Mouse (Mus musculus) stomach, embryonic 14.5 days (tissue): ENCODE results near the gene St3gal4. TPM values are rescaled to one million over a fixed set of nuclear protein-coding genes. Genes with fewer than 3 reads are reported as not detected.
A peak's percentile ranks its signal among the peaks of the same experiment; 100 is the strongest.

Experiments used
- ATAC-seq: fragments of 200-750 bp; cut with Nextera tagmentation; 2 replicates; pipeline ENCODE4 v1.8.0; 2017; ENCODE audit warnings: low read depth, moderate TSS enrichment; ENCODE audit not compliant: insufficient number of reproducible peaks, insufficient read depth, low FRiP score
- H3K27ac ChIP-seq: fragments of 300-500 bp; sonication (generic); 2 replicates; pipeline ENCODE4 v1.5.1; 2014; ENCODE audit warnings: mild to moderate bottlenecking, low read length, moderate library complexity, mixed read lengths
- H3K27me3 ChIP-seq: fragments of 300-500 bp; sonication (generic); 2 replicates; pipeline ENCODE4 v1.6.1; 2014; ENCODE audit warnings: low read length, control low read depth, mixed read lengths; ENCODE audit not compliant: control insufficient read depth, insufficient read depth
- H3K36me3 ChIP-seq: fragments of 300-500 bp; sonication (generic); 2 replicates; pipeline ENCODE4 v1.6.1; 2014; ENCODE audit warnings: mild to moderate bottlenecking, control low read depth, low read length, moderate library complexity, mixed read lengths; ENCODE audit not compliant: control insufficient read depth, insufficient read depth
- H3K4me1 ChIP-seq: fragments of 300-500 bp; sonication (generic); 2 replicates; pipeline ENCODE4 v1.6.1; 2014; ENCODE audit warnings: low read length, control low read depth, mixed read lengths; ENCODE audit not compliant: control insufficient read depth, insufficient read depth
- H3K4me2 ChIP-seq: fragments of 300-500 bp; sonication (generic); replicated peaks from 2 replicates; pipeline ENCODE4 v1.6.1; 2014; ENCODE audit warnings: low read depth, low read length, control low read depth
- H3K4me3 ChIP-seq: fragments of 300-500 bp; sonication (generic); 2 replicates; pipeline ENCODE4 v1.5.1; 2014; ENCODE audit warnings: low read depth, low read length, control low read depth
- H3K9ac ChIP-seq: fragments of 300-500 bp; sonication (generic); replicated peaks from 2 replicates; pipeline ENCODE4 v1.6.1; 2014; ENCODE audit warnings: low read depth, mild to moderate bottlenecking, control low read depth, low read length, moderate library complexity, mixed read lengths
- H3K9me3 ChIP-seq: fragments of 300-500 bp; sonication (generic); 2 replicates; pipeline ENCODE4 v1.6.1; 2016; ENCODE audit warnings: low read depth, low read length, control low read depth; ENCODE audit not compliant: control insufficient read depth
- WGBS: fragments of 180-500 bp; shearing (Covaris S2); extraction: QIAGEN DNeasy Blood & Tissue Kit; methylation state at CpG from one replicate; pipeline ENCODE4 v1.1.7; 2014; 5-methylcytosine and 5-hydroxymethylcytosine counted together
- polyA plus RNA-seq: library from polyadenylated mRNA; unstranded; fragments of >200 nt; fragmentation: Nextera tagmentation; extraction: Ambion mirVana; gene quantifications from 2 replicates; pipeline ENCODE4 v1.2.1, GENCODE M21; 2014

Gene St3gal4
- polyA plus RNA-seq, 1 experiment from 2014 or later = 24.4 TPM

DNA sequence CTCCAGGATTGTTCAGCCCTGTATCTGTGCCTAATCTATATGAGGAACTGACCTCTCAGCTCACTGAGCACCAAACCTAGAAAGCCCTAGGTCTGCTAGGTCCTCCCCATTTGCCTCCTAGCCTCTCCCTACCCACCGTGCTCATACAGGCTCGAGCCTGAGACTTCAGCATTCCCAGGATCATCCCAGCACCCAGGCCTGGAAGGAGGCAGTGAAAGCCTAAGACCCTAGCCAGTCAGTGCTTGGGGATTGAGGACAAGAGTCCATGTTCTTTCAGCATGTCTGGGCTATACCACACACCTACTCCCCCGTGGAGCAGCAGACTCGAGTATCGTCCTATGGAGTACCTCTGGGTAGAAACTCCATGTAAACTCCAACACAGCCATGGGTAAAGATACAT is 11.7 kb downstream of the St3gal4 start:
- H3K27ac ChIP-seq = no peak overlapping the region
- no peak for ATAC-seq
- 93% methylated on average over 5 of the region's 5 CpGs for WGBS
- H3K9ac ChIP-seq = no peak overlapping the region
- no peaks in the 10 kb centered on the region for H3K27me3 ChIP-seq
- no peaks in the 10 kb centered on the region for H3K36me3 ChIP-seq
- no peaks in the 10 kb centered on the region for H3K9me3 ChIP-seq
- H3K4me1 ChIP-seq = peaks cover 44% of the 10 kb centered on the region
- no peak overlapping the region for H3K4me2 ChIP-seq
- H3K4me3 ChIP-seq = no peak overlapping the region

- Histone ChIP-seq H3K9ac (no peak overlapping the region), H3K4me2 (no peak overlapping the region), H3K4me3 (no peak overlapping the region), H3K27me3 (no peaks in the 10 kb centered on the region), H3K36me3 (no peaks in the 10 kb centered on the region), H3K4me1 (peaks cover 33% of the 10 kb centered on the region), H3K27ac (0 out of 2 replicates have a peak overlapping the region, but pooled peaks have one; percentile 15), H3K9me3 (no peaks in the 10 kb centered on the region)
- 45% methylated on average over 15 of the region's 15 CpGs for WGBS
- peak; percentile 68; the same call in 1 of the 2 replicates for ATAC-seq
Measured at GRCm38 (mm10) chr9:35105884-35106880, 12.9 kb downstream of the St3gal4 start.

DNA sequence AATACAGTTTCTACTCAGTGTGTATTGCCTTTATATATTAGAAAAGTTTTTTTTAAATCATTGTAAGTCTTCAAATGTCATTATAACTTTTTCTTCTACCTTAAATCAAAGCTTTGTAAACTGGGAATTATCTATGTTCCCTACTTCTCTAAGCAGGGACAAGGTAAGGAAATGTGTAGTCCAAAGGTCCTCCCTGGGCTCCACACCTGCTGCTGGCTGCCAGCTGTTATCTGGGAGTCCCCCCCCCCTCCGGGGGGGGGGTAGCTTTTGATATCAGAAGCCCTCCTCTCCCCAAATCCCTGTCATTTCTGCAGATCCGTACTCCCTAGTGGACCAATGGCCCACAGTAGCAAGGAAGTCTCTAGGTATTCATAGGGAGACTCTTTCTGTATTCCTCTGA is 13.6 kb downstream of the St3gal4 start:
- Histone ChIP-seq H3K27me3 (no peaks in the 10 kb centered on the region), H3K9me3 (no peaks in the 10 kb centered on the region), H3K4me1 (peaks cover 31% of the 10 kb centered on the region), H3K4me3 (no peak overlapping the region), H3K4me2 (no peak overlapping the region), H3K27ac (no peak overlapping the region), H3K36me3 (no peaks in the 10 kb centered on the region), H3K9ac (no peak overlapping the region)
- ATAC-seq = no peak
- 50% methylated on average over 2 of the region's 2 CpGs for WGBS

DNA sequence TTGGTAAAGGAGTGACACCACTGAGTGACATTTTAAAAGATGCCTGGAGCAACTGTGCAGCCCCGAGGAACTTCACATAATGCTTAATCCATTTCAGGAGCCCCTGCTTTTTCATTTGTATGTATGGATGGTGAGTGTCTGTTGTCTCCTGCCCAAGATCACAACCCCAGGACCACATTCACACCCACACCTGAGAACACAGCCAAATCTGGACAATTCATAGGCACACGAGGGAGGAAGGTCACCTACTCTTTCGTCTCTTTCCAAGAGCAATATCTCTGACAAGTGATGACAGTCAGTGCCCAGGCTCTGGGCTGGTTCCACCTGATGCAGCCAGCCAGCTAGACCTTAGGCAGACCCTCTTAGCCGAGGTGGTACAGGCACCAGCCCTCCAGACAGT is 14.4 kb downstream of the St3gal4 start:
- Histone ChIP-seq H3K9me3 (no peaks in the 10 kb centered on the region), H3K36me3 (no peaks in the 10 kb centered on the region), H3K27me3 (no peaks in the 10 kb centered on the region), H3K4me1 (peaks cover 24% of the 10 kb centered on the region), H3K9ac (no peak overlapping the region), H3K4me3 (no peak overlapping the region), H3K4me2 (no peak overlapping the region), H3K27ac (no peak overlapping the region)
- no peak for ATAC-seq
- WGBS = 70% methylated on average over 4 of the region's 4 CpGs

- H3K27me3 ChIP-seq = no peaks in the 10 kb centered on the region
- 78% methylated on average over 4 of the region's 4 CpGs for WGBS
- no peak overlapping the region for H3K4me2 ChIP-seq
- ATAC-seq = no peak
- no peak overlapping the region for H3K4me3 ChIP-seq
- H3K9me3 ChIP-seq = no peaks in the 10 kb centered on the region
- H3K36me3 ChIP-seq = no peaks in the 10 kb centered on the region
- no peak overlapping the region for H3K27ac ChIP-seq
- no peaks in the 10 kb centered on the region for H3K4me1 ChIP-seq
- H3K9ac ChIP-seq = no peak overlapping the region
Measured at GRCm38 (mm10) chr9:35098762-35099161, 20.3 kb downstream of the St3gal4 start.

DNA sequence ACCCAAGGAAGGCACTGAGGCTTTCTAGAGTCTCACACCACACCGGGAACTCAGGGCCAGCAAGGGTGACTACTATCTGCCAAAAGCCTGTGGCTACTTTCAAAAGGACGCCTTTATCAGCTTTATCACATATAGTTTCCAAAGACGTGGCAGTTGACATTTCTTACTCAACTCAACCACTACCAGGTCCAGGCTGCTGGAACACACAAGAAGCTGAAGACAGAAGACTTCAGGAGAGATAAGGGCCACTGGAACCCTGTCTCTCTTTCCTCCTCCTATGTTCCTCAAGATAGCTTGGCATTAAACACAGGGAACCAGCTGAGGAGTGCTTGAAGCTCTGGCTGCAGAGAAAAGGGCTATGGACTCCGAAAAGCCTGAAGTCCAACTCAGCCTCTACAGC is 21.2 kb downstream of the St3gal4 start:
- H3K27me3 ChIP-seq = no peaks in the 10 kb centered on the region
- H3K9me3 ChIP-seq = no peaks in the 10 kb centered on the region
- WGBS = 83% methylated on average over 4 of the region's 4 CpGs
- H3K4me1 ChIP-seq = no peaks in the 10 kb centered on the region
- no peak for ATAC-seq
- H3K27ac ChIP-seq = no peak overlapping the region
- H3K4me2 ChIP-seq = no peak overlapping the region
- H3K9ac ChIP-seq = no peak overlapping the region
- no peaks in the 10 kb centered on the region for H3K36me3 ChIP-seq
- H3K4me3 ChIP-seq = no peak overlapping the region

- Histone ChIP-seq H3K9me3 (no peaks in the 10 kb centered on the region), H3K4me1 (no peaks in the 10 kb centered on the region), H3K4me2 (no peak overlapping the region), H3K27ac (no peak overlapping the region), H3K4me3 (no peak overlapping the region), H3K36me3 (no peaks in the 10 kb centered on the region), H3K27me3 (no peaks in the 10 kb centered on the region), H3K9ac (no peak overlapping the region)
- 58% methylated on average over 1 of the region's 1 CpGs for WGBS
- ATAC-seq = no peak
Measured at GRCm38 (mm10) chr9:35095726-35096125, 23.3 kb downstream of the St3gal4 start.

GRCm38 (mm10) chr9:35093350-35093749 is 25.7 kb downstream of the St3gal4 start:
- no peak overlapping the region for H3K4me3 ChIP-seq
- 91% methylated on average over 3 of the region's 3 CpGs for WGBS
- H3K4me1 ChIP-seq = no peaks in the 10 kb centered on the region
- no peak for ATAC-seq
- no peak overlapping the region for H3K9ac ChIP-seq
- no peak overlapping the region for H3K4me2 ChIP-seq
- H3K27me3 ChIP-seq = no peaks in the 10 kb centered on the region
- no peaks in the 10 kb centered on the region for H3K36me3 ChIP-seq
- H3K9me3 ChIP-seq = no peaks in the 10 kb centered on the region
- H3K27ac ChIP-seq = no peak overlapping the region
